Mouse (Mus musculus): ENCODE results near the gene Arl14ep. TPM values are rescaled to one million over a fixed set of nuclear protein-coding genes. Genes with fewer than 3 reads are reported as not detected.
"Not testable (repeated sequence)": the region's sequence is repeated elsewhere in the genome, so short reads cannot be mapped to it uniquely, and the experiment has no call there.

Arl14ep gene
- polyA plus RNA-seq, 1 experiment from 2014 or later: 14.4 TPM

- 63% methylated on average over 3 of the region's 3 CpGs for WGBS
- Histone ChIP-seq H3K9ac (ENCODE audit: low read length) (no peak overlapping the region), H3K36me3 (ENCODE audit: control insufficient read depth, insufficient read depth, low read length) (no peaks in the 10 kb centered on the region), H3K4me3 (ENCODE audit: low read depth, low read length) (no peak overlapping the region), H3K9me3 (ENCODE audit: control insufficient read depth, low read length) (no peaks in the 10 kb centered on the region), H3K4me2 (replicated peaks; ENCODE audit: low read depth) (no peak overlapping the region), H3K27ac (replicated peaks) (no peak overlapping the region), H3K4me1 (replicated peaks; ENCODE audit: control insufficient read depth, insufficient read depth) (no peaks in the 10 kb centered on the region), H3K27me3 (ENCODE audit: control insufficient read depth, insufficient read depth, low read length) (no peaks in the 10 kb centered on the region)
- no peak for TF ChIP-seq CTCF (IDR thresholded peaks at IDR 0.05; ENCODE audit: low read depth)
- TF ChIP-seq EP300 (optimal IDR thresholded peaks at IDR 0.05): no peak
- DNase-seq (ENCODE audit: low spot score) (no peak), ATAC-seq (ENCODE audit: low FRiP score, low TSS enrichment) (no peak)
Measured at GRCm38 (mm10) chr2:107006378-107006777, 32.2 kb upstream of the Arl14ep start.

GRCm38 (mm10) chr2:107005876-107006275, 31.7 kb upstream of the Arl14ep start:
- not testable (repeated sequence) for H3K36me3 ChIP-seq (ENCODE audit: control insufficient read depth, insufficient read depth, low read length); H3K4me3 ChIP-seq (ENCODE audit: low read depth, low read length); H3K27me3 ChIP-seq (ENCODE audit: control insufficient read depth, insufficient read depth, low read length); H3K9me3 ChIP-seq (ENCODE audit: control insufficient read depth, low read length); H3K27ac ChIP-seq (replicated peaks); H3K4me2 ChIP-seq (replicated peaks; ENCODE audit: low read depth); DNase-seq (ENCODE audit: low spot score); H3K9ac ChIP-seq (ENCODE audit: low read length); ATAC-seq (ENCODE audit: low FRiP score, low TSS enrichment); H3K4me1 ChIP-seq (replicated peaks; ENCODE audit: control insufficient read depth, insufficient read depth)
- WGBS: 80% methylated on average over 4 of the region's 4 CpGs

GRCm38 (mm10) chr2:106991261-106991660, 17.0 kb upstream of the Arl14ep start:
- Histone ChIP-seq H3K27me3 (ENCODE audit: control insufficient read depth, insufficient read depth, low read length) (no peaks in the 10 kb centered on the region), H3K36me3 (ENCODE audit: control insufficient read depth, insufficient read depth, low read length) (no peaks in the 10 kb centered on the region), H3K4me1 (replicated peaks; ENCODE audit: control insufficient read depth, insufficient read depth) (no peaks in the 10 kb centered on the region), H3K9ac (ENCODE audit: low read length) (no peak overlapping the region), H3K4me3 (ENCODE audit: low read depth, low read length) (no peak overlapping the region), H3K9me3 (ENCODE audit: control insufficient read depth, low read length) (no peaks in the 10 kb centered on the region), H3K4me2 (replicated peaks; ENCODE audit: low read depth) (no peak overlapping the region), H3K27ac (replicated peaks) (no peak overlapping the region)
- ATAC-seq (ENCODE audit: low FRiP score, low TSS enrichment) (no peak), DNase-seq (ENCODE audit: low spot score) (no peak)
- no peak for TF ChIP-seq EP300 (optimal IDR thresholded peaks at IDR 0.05)
- no peak for TF ChIP-seq CTCF (IDR thresholded peaks at IDR 0.05; ENCODE audit: low read depth)
- 84% methylated on average over 1 of the region's 1 CpGs for WGBS

GRCm38 (mm10) chr2:106984945-106985344, 10.7 kb upstream of the Arl14ep start:
- no peak overlapping the region for H3K9ac ChIP-seq (ENCODE audit: low read length)
- no peak for TF ChIP-seq CTCF (IDR thresholded peaks at IDR 0.05; ENCODE audit: low read depth)
- H3K27me3 ChIP-seq (ENCODE audit: control insufficient read depth, insufficient read depth, low read length): no peaks in the 10 kb centered on the region
- 92% methylated on average over 2 of the region's 2 CpGs for WGBS
- no peak for ATAC-seq (ENCODE audit: low FRiP score, low TSS enrichment)
- no peak overlapping the region for H3K4me3 ChIP-seq (ENCODE audit: low read depth, low read length)
- H3K9me3 ChIP-seq (ENCODE audit: control insufficient read depth, low read length): no peaks in the 10 kb centered on the region
- no peaks in the 10 kb centered on the region for H3K4me1 ChIP-seq (replicated peaks; ENCODE audit: control insufficient read depth, insufficient read depth)
- no peak overlapping the region for H3K27ac ChIP-seq (replicated peaks)
- no peak overlapping the region for H3K4me2 ChIP-seq (replicated peaks; ENCODE audit: low read depth)
- no peak for DNase-seq (ENCODE audit: low spot score)
- H3K36me3 ChIP-seq (ENCODE audit: control insufficient read depth, insufficient read depth, low read length): no peaks in the 10 kb centered on the region

GRCm38 (mm10) chr2:106982503-106982902, 8.3 kb upstream of the Arl14ep start:
- ATAC-seq (ENCODE audit: low FRiP score, low TSS enrichment) (no peak), DNase-seq (ENCODE audit: low spot score) (no peak)
- Histone ChIP-seq H3K36me3 (ENCODE audit: control insufficient read depth, insufficient read depth, low read length) (no peaks in the 10 kb centered on the region), H3K4me3 (ENCODE audit: low read depth, low read length) (no peak overlapping the region), H3K9me3 (ENCODE audit: control insufficient read depth, low read length) (no peaks in the 10 kb centered on the region), H3K4me2 (replicated peaks; ENCODE audit: low read depth) (no peak overlapping the region), H3K4me1 (replicated peaks; ENCODE audit: control insufficient read depth, insufficient read depth) (no peaks in the 10 kb centered on the region), H3K27me3 (ENCODE audit: control insufficient read depth, insufficient read depth, low read length) (no peaks in the 10 kb centered on the region), H3K27ac (replicated peaks) (no peak overlapping the region), H3K9ac (ENCODE audit: low read length) (no peak overlapping the region)
- TF ChIP-seq CTCF (IDR thresholded peaks at IDR 0.05; ENCODE audit: low read depth): peak; percentile 65
- TF ChIP-seq EP300 (optimal IDR thresholded peaks at IDR 0.05): no peak
- WGBS: 32% methylated on average over 6 of the region's 6 CpGs

GRCm38 (mm10) chr2:106976472-106976871, 2.2 kb upstream of the Arl14ep start:
- no peaks in the 10 kb centered on the region for H3K36me3 ChIP-seq (ENCODE audit: control insufficient read depth, insufficient read depth, low read length)
- ATAC-seq (ENCODE audit: low FRiP score, low TSS enrichment) (no peak), DNase-seq (ENCODE audit: low spot score) (no peak)
- no peaks in the 10 kb centered on the region for H3K27me3 ChIP-seq (ENCODE audit: control insufficient read depth, insufficient read depth, low read length)
- no peaks in the 10 kb centered on the region for H3K9me3 ChIP-seq (ENCODE audit: control insufficient read depth, low read length)
- no peak overlapping the region for H3K4me2 ChIP-seq (replicated peaks; ENCODE audit: low read depth)
- H3K4me1 ChIP-seq (replicated peaks; ENCODE audit: control insufficient read depth, insufficient read depth): no peaks in the 10 kb centered on the region
- 84% methylated on average over 3 of the region's 3 CpGs for WGBS
- TF ChIP-seq CTCF (IDR thresholded peaks at IDR 0.05; ENCODE audit: low read depth) (no peak), EP300 (optimal IDR thresholded peaks at IDR 0.05) (no peak)
- no peak overlapping the region for H3K9ac ChIP-seq (ENCODE audit: low read length)
- H3K4me3 ChIP-seq (ENCODE audit: low read depth, low read length): no peak overlapping the region
- H3K27ac ChIP-seq (replicated peaks): no peak overlapping the region

Data from stomach, postnatal 0 days (tissue).